Mouse (Mus musculus) ES-Bruce4 (cell line): ENCODE data around the gene Plod1. TPM values are rescaled to one million over a fixed set of nuclear protein-coding genes. Genes with fewer than 3 reads are reported as not detected.
"Not testable (repeated sequence)": the region's sequence is repeated elsewhere in the genome, so short reads cannot be mapped to it uniquely, and the experiment has no call there.

Source experiments
- H3K27ac ChIP-seq: 2 replicates; pipeline ENCODE4 v1.5.1; 2012; ENCODE audit warnings: low read length, inconsistent platforms; ENCODE audit not compliant: insufficient read depth
- H3K27me3 ChIP-seq: 2 replicates; pipeline ENCODE4 v1.6.1; 2012; ENCODE audit warnings: mild to moderate bottlenecking, low read length, inconsistent platforms; ENCODE audit not compliant: control insufficient read depth, poor library complexity, insufficient read depth, severe bottlenecking
- H3K36me3 ChIP-seq: 2 replicates; pipeline ENCODE4 v1.6.1; 2012; ENCODE audit warnings: inconsistent platforms, mild to moderate bottlenecking, low read length, moderate library complexity; ENCODE audit not compliant: control insufficient read depth, poor library complexity, insufficient read depth, severe bottlenecking
- H3K4me1 ChIP-seq: one replicate; pipeline ENCODE4 v1.8.1; 2011; ENCODE audit warnings: low read length; ENCODE audit not compliant: control insufficient read depth, insufficient read depth
- H3K4me3 ChIP-seq: 2 replicates; pipeline ENCODE4 v1.5.1; 2011; ENCODE audit warnings: low read depth, mild to moderate bottlenecking, low read length
- H3K9ac ChIP-seq: 2 replicates; pipeline ENCODE4 v1.6.1; 2012; ENCODE audit warnings: low read depth, mild to moderate bottlenecking, inconsistent platforms; ENCODE audit not compliant: poor library complexity, severe bottlenecking
- H3K9me3 ChIP-seq: replicated peaks from 2 replicates; pipeline ENCODE4 v1.6.1; 2012; ENCODE audit warnings: mild to moderate bottlenecking, low read length, inconsistent platforms; ENCODE audit not compliant: control insufficient read depth, poor library complexity, insufficient read depth, severe bottlenecking
- CTCF ChIP-seq: IDR thresholded peaks from one replicate; pipeline ENCODE4 v1.8.1; 2011; ENCODE audit warnings: low read depth, low read length
- EP300 ChIP-seq: IDR thresholded peaks from 2 replicates; pipeline ENCODE4 v1.6.1; 2011; ENCODE audit warnings: low read depth, low read length; ENCODE audit not compliant: insufficient read depth
- POLR2A ChIP-seq: IDR thresholded peaks from one replicate; pipeline ENCODE4 v1.8.1; 2011; ENCODE audit warnings: low read length; ENCODE audit not compliant: insufficient read depth
- polyA plus RNA-seq: library from polyadenylated mRNA; stranded (reverse); fragments of >200 nt; gene quantifications from 2 replicates; pipeline ENCODE4 v1.2.4, GENCODE M21; 2011; ENCODE audit warnings: low read depth; ENCODE audit not compliant: missing spikeins, insufficient read depth, insufficient read length

The Plod1 gene
- polyA plus RNA-seq, 1 experiment: 26.3 TPM

- TF ChIP-seq POLR2A: peak; percentile 44
- TF ChIP-seq EP300: no peak
- peaks cover 21% of the 10 kb centered on the region for H3K36me3 ChIP-seq
- no peaks in the 10 kb centered on the region for H3K4me1 ChIP-seq
- H3K9ac ChIP-seq: peak overlapping the region; percentile 65
- H3K4me3 ChIP-seq: peak overlapping the region; percentile 76
- no peaks in the 10 kb centered on the region for H3K27me3 ChIP-seq
- H3K27ac ChIP-seq: no peak overlapping the region
- no peaks in the 10 kb centered on the region for H3K9me3 ChIP-seq
Observed at GRCm38 (mm10) chr4:147867563-147868449, 68.8 kb downstream of the Plod1 start.

DNA sequence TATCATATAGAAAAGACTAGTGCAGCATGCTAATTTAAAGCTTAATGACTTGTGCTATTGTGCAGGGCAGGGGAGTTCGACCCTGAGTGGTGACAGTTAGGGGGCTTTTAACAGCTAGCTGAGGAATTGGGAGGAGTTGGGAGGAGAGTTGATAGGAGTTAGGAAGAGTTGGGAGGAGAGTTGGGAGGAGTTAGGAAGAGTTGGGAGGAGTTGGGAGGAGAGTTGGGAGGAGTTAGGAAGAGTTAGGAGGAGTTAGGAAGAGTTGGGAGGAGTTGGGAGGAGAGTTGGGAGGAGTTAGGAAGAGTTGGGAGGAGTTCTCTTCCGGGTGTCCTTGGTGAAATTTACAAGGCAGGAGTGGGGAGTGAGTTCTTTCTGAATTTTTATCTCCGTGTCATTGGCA lies 69.8 kb downstream of the Plod1 start:
- not testable (repeated sequence) for H3K9me3 ChIP-seq, H3K4me1 ChIP-seq, H3K27ac ChIP-seq, H3K27me3 ChIP-seq, H3K4me3 ChIP-seq, H3K9ac ChIP-seq
- peaks cover 30% of the 10 kb centered on the region for H3K36me3 ChIP-seq

DNA sequence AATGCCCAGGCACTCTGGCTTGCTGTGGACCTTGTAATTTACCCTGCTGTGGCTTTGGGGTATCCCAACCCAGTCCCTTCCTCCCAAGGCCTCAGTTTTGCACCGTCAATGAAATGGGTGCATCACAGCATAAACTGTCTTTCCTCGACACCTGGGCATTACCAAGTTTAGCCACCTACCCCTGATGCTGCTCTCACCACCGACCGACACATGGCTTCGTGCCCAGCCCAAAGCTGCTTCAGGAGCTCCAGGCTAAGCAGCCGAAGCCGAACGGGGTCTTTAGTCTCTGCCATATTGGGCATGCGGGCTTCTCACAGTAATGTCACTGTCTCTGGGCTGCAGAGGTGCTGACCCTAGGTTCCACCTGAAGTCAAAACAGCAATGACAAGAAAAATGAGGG lies 70.5 kb downstream of the Plod1 start:
- H3K4me1 ChIP-seq: no peaks in the 10 kb centered on the region
- H3K9ac ChIP-seq: no peak overlapping the region
- H3K36me3 ChIP-seq: peaks cover 38% of the 10 kb centered on the region
- no peaks in the 10 kb centered on the region for H3K27me3 ChIP-seq
- H3K4me3 ChIP-seq: no peak overlapping the region
- TF ChIP-seq EP300: no peak
- no peak for TF ChIP-seq CTCF
- TF ChIP-seq POLR2A: no peak
- H3K9me3 ChIP-seq: no peaks in the 10 kb centered on the region
- no peak overlapping the region for H3K27ac ChIP-seq

DNA sequence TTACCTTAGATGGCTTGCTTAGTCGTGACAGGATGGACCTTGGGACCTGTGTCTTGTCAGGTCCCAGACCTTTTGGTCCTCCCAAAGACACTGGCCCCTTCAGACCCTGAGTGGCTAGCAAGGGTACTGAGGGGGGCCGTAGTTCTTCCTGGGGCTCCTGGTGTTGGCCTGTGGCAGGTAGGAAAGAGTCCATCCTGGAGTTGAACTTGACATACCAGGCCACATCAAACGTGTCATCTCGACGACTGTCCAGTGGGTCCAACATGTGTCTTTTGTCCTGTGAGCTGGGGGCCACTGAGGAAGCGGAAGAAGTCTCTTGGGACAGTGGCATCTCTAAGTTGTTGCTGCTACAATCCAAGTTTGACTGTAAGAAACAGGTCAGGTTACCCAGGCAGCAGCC lies 70.9 kb downstream of the Plod1 start:
- Histone ChIP-seq H3K4me3 (no peak overlapping the region), H3K9me3 (no peaks in the 10 kb centered on the region), H3K36me3 (peaks cover 42% of the 10 kb centered on the region), H3K27ac (no peak overlapping the region), H3K9ac (no peak overlapping the region), H3K4me1 (no peaks in the 10 kb centered on the region), H3K27me3 (no peaks in the 10 kb centered on the region)
- no peak for TF ChIP-seq EP300
- no peak for TF ChIP-seq CTCF
- TF ChIP-seq POLR2A: no peak

DNA sequence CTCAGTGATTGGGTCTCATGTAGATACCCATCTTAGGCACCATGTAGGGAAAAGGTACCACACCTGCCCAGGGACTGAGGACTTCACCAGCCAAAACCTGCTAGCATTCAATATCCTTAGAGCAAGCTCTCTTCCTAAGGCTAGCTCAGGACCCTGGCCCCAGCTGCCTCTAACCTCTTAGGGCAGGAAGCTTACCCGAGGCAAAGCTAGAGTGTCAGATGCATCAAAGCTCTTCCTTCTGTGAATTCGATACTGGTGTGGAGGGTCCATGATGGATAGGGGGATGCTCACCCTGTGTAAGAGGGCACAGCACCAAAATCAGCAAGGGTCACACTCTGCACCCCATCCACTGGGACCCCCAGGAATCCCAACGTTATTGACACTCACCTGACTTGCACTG lies 74.5 kb downstream of the Plod1 start:
- no peaks in the 10 kb centered on the region for H3K9me3 ChIP-seq
- H3K27ac ChIP-seq: no peak overlapping the region
- H3K9ac ChIP-seq: no peak overlapping the region
- no peaks in the 10 kb centered on the region for H3K27me3 ChIP-seq
- TF ChIP-seq POLR2A: no peak
- no peak overlapping the region for H3K4me3 ChIP-seq
- H3K4me1 ChIP-seq: peaks cover 2% of the 10 kb centered on the region
- H3K36me3 ChIP-seq: peaks cover 42% of the 10 kb centered on the region

Other genes with a start within 250 kb of the Plod1 start
- gene Zfp534, start 234.2 kb downstream of the Plod1 start, polyA plus RNA-seq: 25.0 and 26.4 TPM in 2 replicates
- gene Zfp984, start 127.0 kb downstream of the Plod1 start, polyA plus RNA-seq: 54.0 and 59.1 TPM in 2 replicates
- gene Zfp933, start 88.4 kb downstream of the Plod1 start, polyA plus RNA-seq: 8.8 and 11.5 TPM in 2 replicates
- gene Miip, start 68.0 kb downstream of the Plod1 start, polyA plus RNA-seq: 48.8 and 56.3 TPM in 2 replicates
- 9.2 and 12.6 TPM in 2 replicates for gene Fv1, start 67.8 kb downstream of the Plod1 start, polyA plus RNA-seq
- 14.6 and 16.7 TPM in 2 replicates for gene Mfn2, start 32.1 kb downstream of the Plod1 start, polyA plus RNA-seq
- gene 2510039O18Rik, start 4.1 kb upstream of the Plod1 start, polyA plus RNA-seq: 23.1 and 23.3 TPM in 2 replicates
- gene Nppb, start 49.0 kb upstream of the Plod1 start, polyA plus RNA-seq: 0.87 and 2.1 TPM in 2 replicates
- not detected in 2 replicates for gene Nppa, start 64.0 kb upstream of the Plod1 start, polyA plus RNA-seq
- 13.7 and 16.7 TPM in 2 replicates for gene Clcn6, start 102.1 kb upstream of the Plod1 start, polyA plus RNA-seq
- gene Mthfr, start 102.3 kb upstream of the Plod1 start, polyA plus RNA-seq: 9.5 and 13.7 TPM in 2 replicates
- gene Agtrap, start 151.3 kb upstream of the Plod1 start, polyA plus RNA-seq: 48.2 and 60.6 TPM in 2 replicates
- 45.9 and 60.3 TPM in 2 replicates for gene Mad2l2, start 193.6 kb upstream of the Plod1 start, polyA plus RNA-seq
- gene Draxin, start 193.9 kb upstream of the Plod1 start, polyA plus RNA-seq: 0.17 and 0.22 TPM in 2 replicates
- gene Fbxo6, start 215.4 kb upstream of the Plod1 start, polyA plus RNA-seq: 41.6 and 51.5 TPM in 2 replicates
- gene Fbxo44, start 223.7 kb upstream of the Plod1 start, polyA plus RNA-seq: 12.5 and 13.3 TPM in 2 replicates
- 6.0 and 6.9 TPM in 2 replicates for gene Fbxo2, start 223.9 kb upstream of the Plod1 start, polyA plus RNA-seq